Mouse (Mus musculus) cortical plate, adult 2 months (tissue): ENCODE measurements around the gene Fam214b.

Experiments used
- CTCF ChIP-seq: fragments of 200-500 bp; IDR thresholded peaks from 2 replicates; pipeline ENCODE4 v1.5.1; 2011; ENCODE audit warnings: mild to moderate bottlenecking, control low read depth, low read length; ENCODE audit not compliant: insufficient read depth; ENCODE audit errors: extremely low read depth
- POLR2A ChIP-seq: fragments of 200-500 bp; IDR thresholded peaks from 2 replicates; pipeline ENCODE4 v1.6.1; 2011; ENCODE audit warnings: mild to moderate bottlenecking, low read length, control low read depth; ENCODE audit not compliant: insufficient read depth; ENCODE audit errors: extremely low read depth

- no peak for TF ChIP-seq CTCF
- TF ChIP-seq POLR2A = no peak
Observed at GRCm38 (mm10) chr4:43039609-43040008, 6.4 kb downstream of the Fam214b start.
